Mouse (Mus musculus): ENCODE results near the gene Clec10a.

DNA sequence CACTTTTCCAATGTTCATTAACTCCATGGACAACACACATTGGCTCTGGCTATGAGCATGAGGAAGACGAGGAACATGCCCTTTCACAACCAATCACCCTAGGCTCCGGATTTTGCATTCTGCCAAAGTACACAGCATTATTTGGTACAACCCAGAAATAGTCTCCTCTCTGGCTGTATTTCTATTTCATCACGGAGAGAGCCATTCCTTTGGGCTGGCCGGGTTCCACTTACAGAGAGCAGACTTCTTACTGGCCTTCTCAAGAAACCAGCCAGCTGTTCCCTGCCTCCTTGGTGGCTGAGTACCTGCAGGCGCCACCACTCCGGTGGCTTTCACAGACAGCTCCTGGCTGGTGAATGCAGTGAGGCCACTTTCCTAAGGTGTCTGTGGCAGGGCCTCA is 56.4 kb downstream of the Clec10a start, which contains the start of gene Slc16a11:
- TF ChIP-seq CTCF (IDR thresholded peaks at IDR 0.05; ENCODE audit: low read depth) (no peak), EP300 (optimal IDR thresholded peaks at IDR 0.05) (no peak)

All from stomach, postnatal 0 days (tissue).